Mouse (Mus musculus): Measurements from ENCODE around the gene Faf1. TPM values are rescaled to one million over a fixed set of nuclear protein-coding genes. Genes with fewer than 3 reads are reported as not detected.

The Faf1 gene
- polyA plus RNA-seq, 1 experiment from 2014 or later, result 19.3 TPM

DNA sequence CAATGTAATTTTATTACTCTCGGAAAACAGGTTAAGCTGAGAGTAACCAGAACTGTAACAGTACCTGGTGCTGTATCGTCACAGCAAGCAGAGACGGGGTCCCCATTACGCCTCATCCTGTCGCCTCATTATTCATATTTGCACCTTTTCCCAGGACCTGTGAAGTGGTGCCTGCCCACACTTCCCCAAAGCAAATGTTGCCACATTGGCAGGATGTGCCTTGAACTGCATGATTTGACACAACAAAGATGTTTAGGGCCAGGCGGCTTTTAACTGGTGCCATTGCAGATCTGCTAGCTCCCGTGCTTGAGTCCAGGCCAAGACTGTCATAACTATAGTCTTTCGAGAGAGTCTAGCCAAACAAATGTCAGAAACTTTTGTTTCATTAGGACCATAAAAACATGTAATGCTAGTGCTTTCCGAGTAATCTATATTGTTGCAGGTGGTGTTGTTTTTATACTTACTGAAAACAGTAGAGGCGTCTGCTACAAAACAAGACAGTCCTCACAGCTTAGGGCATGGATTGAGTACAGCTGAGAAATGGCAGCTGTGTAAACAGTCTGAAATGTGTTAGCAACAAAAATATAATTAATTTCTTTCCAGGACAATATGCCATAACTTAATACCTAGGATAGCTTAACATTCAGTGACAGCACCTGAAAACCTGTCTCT is 121.3 kb downstream of the Faf1 start:
- no peaks in the 10 kb centered on the region for H3K9me3 ChIP-seq (replicated peaks)
- WGBS, result 76% methylated on average over 10 of the region's 10 CpGs
- no peak overlapping the region for H3K4me2 ChIP-seq
- no peaks in the 10 kb centered on the region for H3K4me1 ChIP-seq (replicated peaks)
- ATAC-seq (replicated peaks; ENCODE audit: insufficient number of reproducible peaks, insufficient read depth, low FRiP score, low read depth), result no peak
- H3K27me3 ChIP-seq, result no peaks in the 10 kb centered on the region
- no peaks in the 10 kb centered on the region for H3K36me3 ChIP-seq
- H3K9ac ChIP-seq, result no peak overlapping the region
- no peak overlapping the region for H3K27ac ChIP-seq
- H3K4me3 ChIP-seq, result no peak overlapping the region

DNA sequence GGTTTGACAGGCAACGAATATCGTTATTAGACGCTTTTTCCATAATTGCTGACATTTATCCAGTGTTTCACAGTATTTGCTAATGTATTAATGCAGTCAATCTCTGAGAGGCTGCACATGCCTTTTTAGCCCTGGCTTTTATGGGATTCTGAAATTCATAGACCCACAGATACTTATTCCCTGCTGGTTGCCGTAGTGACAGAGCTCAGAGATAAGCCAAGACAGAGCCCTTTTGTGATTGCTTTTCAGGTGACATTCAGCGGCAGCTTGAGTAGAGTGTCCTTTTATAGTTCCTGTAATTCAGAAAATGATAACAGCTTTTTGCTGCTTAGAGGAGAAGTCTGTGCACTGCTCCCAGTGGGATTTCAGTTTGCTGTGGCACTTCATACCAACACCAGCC is 130.0 kb downstream of the Faf1 start:
- no peak for ATAC-seq (replicated peaks; ENCODE audit: insufficient number of reproducible peaks, insufficient read depth, low FRiP score, low read depth)
- H3K9ac ChIP-seq, result no peak overlapping the region
- no peaks in the 10 kb centered on the region for H3K27me3 ChIP-seq
- H3K9me3 ChIP-seq (replicated peaks), result no peaks in the 10 kb centered on the region
- peaks cover 5% of the 10 kb centered on the region for H3K4me1 ChIP-seq (replicated peaks)
- H3K36me3 ChIP-seq, result no peaks in the 10 kb centered on the region
- WGBS, result 61% methylated on average over 5 of the region's 5 CpGs
- H3K27ac ChIP-seq, result no peak overlapping the region
- no peak overlapping the region for H3K4me3 ChIP-seq
- H3K4me2 ChIP-seq, result no peak overlapping the region

DNA sequence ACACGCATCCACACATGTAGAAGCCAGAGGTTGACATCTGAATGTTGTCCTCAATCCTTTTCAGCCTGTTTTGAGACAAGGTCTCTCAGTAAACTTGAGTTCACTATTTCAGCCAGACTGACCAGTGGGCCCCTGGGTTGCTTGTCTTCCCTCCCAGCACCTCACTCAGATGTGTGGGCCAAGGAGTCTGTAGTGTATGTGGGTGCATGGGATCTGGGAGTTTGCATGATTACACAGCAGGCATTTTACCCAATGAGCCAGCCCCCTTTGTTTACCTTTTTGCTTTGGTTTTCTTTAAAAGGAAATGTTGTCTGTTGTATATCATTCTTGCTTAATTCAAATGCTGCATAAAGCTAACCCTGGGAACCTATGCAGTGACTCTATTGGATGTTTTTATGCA is 138.8 kb downstream of the Faf1 start:
- no peak overlapping the region for H3K4me3 ChIP-seq
- H3K27ac ChIP-seq, result no peak overlapping the region
- no peak for ATAC-seq (replicated peaks; ENCODE audit: insufficient number of reproducible peaks, insufficient read depth, low FRiP score, low read depth)
- H3K9ac ChIP-seq, result no peak overlapping the region
- no peaks in the 10 kb centered on the region for H3K27me3 ChIP-seq
- H3K36me3 ChIP-seq, result no peaks in the 10 kb centered on the region
- H3K4me2 ChIP-seq, result no peak overlapping the region
- H3K4me1 ChIP-seq (replicated peaks), result no peaks in the 10 kb centered on the region
- 87% methylated on average over 1 of the region's 1 CpGs for WGBS
- H3K9me3 ChIP-seq (replicated peaks), result no peaks in the 10 kb centered on the region

DNA sequence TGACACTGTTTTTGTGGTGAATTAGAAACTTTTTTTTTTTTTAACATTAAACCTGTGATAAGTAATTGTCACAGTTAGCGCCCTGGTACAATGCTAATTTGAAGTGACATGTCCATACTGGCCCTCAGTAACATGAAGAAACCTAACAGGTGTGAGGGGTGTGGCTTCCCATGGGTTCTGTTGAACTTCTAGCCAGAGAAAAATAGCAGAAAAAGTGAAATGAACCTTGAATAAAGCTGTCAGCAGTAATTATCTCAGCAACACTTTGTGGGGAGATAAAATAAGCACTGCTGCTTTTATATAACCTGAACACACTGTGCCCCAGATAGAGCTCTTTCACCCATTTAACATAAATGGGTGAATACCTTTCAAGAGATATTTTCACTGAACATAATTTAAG is 139.2 kb downstream of the Faf1 start:
- H3K4me2 ChIP-seq, result no peak overlapping the region
- ATAC-seq (replicated peaks; ENCODE audit: insufficient number of reproducible peaks, insufficient read depth, low FRiP score, low read depth), result no peak
- WGBS, result 79% methylated on average over 1 of the region's 1 CpGs

DNA sequence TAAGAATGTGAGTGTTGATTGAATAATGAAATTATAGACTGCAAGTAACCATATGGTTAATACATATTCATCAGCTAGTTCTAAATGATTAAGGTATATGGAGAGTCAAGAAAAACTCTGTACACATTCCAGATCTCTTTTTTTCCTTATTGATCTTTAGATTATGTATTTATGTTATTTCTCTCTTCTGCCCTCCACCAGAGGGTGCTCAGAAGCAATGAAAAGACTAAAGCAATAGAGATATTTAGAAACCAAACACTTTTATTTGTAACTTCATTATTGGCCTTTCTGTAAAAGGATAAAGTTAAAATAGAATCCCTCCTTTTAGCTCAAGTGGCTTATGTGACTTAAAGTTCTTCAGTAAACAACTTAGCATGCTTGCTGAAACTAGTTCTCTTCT is 143.1 kb downstream of the Faf1 start:
- no peak for ATAC-seq (replicated peaks; ENCODE audit: insufficient number of reproducible peaks, insufficient read depth, low FRiP score, low read depth)
- H3K9me3 ChIP-seq (replicated peaks), result no peaks in the 10 kb centered on the region
- no peak overlapping the region for H3K9ac ChIP-seq
- H3K4me2 ChIP-seq, result no peak overlapping the region
- no peaks in the 10 kb centered on the region for H3K27me3 ChIP-seq
- no peaks in the 10 kb centered on the region for H3K4me1 ChIP-seq (replicated peaks)
- no peak overlapping the region for H3K27ac ChIP-seq
- H3K4me3 ChIP-seq, result no peak overlapping the region
- H3K36me3 ChIP-seq, result no peaks in the 10 kb centered on the region

More for the DNA sequence above, 139.2 kb downstream of the Faf1 start:
- Histone ChIP-seq H3K9me3 (replicated peaks) (no peaks in the 10 kb centered on the region), H3K27me3 (no peaks in the 10 kb centered on the region), H3K9ac (no peak overlapping the region), H3K4me3 (no peak overlapping the region), H3K36me3 (no peaks in the 10 kb centered on the region), H3K27ac (no peak overlapping the region), H3K4me1 (replicated peaks) (no peaks in the 10 kb centered on the region)

DNA sequence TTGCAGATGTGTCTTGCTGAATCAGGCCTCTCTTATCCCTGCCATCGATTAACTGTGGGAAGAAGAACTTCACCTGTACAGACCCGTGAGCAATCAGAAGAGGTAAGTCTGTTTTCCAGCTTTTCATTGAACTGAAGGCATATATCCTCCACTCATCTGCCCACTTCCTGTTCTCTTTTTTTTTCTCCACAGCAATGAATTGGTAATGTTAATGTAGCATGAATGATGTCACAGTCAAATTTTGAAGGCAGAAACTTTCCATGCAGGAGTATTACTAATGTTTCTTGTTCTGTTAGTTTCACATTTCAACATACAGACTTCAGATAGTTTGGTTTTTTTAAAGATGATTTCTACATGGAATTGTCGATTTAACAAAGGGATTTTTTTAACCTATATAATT is 153.4 kb downstream of the Faf1 start:
- WGBS, result 82% methylated on average over 3 of the region's 3 CpGs
- Histone ChIP-seq H3K4me3 (no peak overlapping the region), H3K4me1 (replicated peaks) (no peaks in the 10 kb centered on the region), H3K4me2 (no peak overlapping the region), H3K9me3 (replicated peaks) (no peaks in the 10 kb centered on the region), H3K36me3 (peaks cover 14% of the 10 kb centered on the region; the same call in 1 of the 2 replicates), H3K27me3 (no peaks in the 10 kb centered on the region), H3K27ac (no peak overlapping the region), H3K9ac (no peak overlapping the region)
- no peak for ATAC-seq (replicated peaks; ENCODE audit: insufficient number of reproducible peaks, insufficient read depth, low FRiP score, low read depth)

DNA sequence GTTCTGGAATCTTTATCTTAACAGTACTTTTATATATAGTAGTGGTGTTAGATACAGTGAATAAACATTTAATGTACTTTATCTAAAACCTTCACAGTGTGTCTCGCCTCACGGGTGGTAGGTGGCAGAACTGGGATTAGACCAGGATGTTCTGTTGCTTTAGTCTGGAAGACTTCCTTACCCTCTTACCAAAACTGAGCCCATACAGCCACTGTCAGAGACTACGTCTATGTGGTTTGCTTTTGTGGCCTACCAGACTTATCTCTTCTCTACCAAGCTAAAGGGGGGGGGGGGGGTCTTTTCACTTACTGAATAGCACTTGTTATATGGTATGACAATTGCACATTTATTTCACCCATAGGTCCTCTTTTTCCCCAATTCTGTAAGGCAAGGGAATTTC is 181.5 kb downstream of the Faf1 start:
- WGBS, result 57% methylated on average over 3 of the region's 3 CpGs
- H3K4me1 ChIP-seq (replicated peaks), result peaks cover 16% of the 10 kb centered on the region
- no peaks in the 10 kb centered on the region for H3K27me3 ChIP-seq
- no peaks in the 10 kb centered on the region for H3K9me3 ChIP-seq (replicated peaks)
- no peak overlapping the region for H3K9ac ChIP-seq
- no peak overlapping the region for H3K27ac ChIP-seq
- H3K4me3 ChIP-seq, result no peak overlapping the region
- peaks cover 3% of the 10 kb centered on the region; the same call in 1 of the 2 replicates for H3K36me3 ChIP-seq
- no peak for ATAC-seq (replicated peaks; ENCODE audit: insufficient number of reproducible peaks, insufficient read depth, low FRiP score, low read depth)
- no peak overlapping the region for H3K4me2 ChIP-seq

DNA sequence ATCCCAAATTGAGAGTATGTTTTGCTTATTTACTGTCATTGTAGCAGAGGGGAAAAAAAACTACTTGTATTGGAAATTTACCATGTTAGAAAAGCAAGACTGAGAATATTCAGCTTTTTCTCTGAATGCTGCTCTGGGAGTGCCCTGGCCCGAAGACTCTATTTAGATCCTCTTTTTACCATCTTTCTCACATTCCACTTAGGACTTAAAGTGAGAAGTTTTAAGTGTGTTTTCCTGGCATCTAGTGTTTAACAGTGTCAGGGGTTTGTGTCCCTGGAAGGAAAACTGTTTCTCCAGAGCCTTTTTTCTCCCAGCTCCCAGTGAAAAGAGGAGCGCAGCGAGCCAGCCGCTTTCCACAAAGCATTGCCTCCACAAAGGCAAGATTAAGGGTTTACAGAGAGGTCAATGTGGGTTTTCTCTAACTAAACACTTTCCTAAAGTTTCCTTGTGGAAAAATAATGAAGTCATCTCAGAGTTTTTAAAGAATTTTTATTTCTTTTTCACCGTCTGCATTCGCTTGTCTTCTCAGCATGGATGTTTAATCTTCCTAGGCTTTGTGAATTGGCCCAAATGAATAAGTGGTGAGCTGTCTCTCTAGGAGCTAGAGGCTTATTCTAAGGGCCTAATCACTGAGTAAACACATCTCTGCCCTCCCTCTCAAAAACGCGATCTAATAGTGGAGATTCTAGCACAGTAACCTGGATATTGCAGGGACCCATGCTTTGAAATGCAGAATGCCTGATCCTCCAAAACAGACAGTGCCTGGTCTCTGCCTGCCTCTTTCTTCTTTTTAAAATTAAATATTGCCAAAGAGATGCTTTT is 182.4 kb downstream of the Faf1 start:
- Histone ChIP-seq H3K4me2 (no peak overlapping the region), H3K36me3 (peaks cover 3% of the 10 kb centered on the region; the same call in 1 of the 2 replicates)
- WGBS, result 58% methylated on average over 8 of the region's 8 CpGs

DNA sequence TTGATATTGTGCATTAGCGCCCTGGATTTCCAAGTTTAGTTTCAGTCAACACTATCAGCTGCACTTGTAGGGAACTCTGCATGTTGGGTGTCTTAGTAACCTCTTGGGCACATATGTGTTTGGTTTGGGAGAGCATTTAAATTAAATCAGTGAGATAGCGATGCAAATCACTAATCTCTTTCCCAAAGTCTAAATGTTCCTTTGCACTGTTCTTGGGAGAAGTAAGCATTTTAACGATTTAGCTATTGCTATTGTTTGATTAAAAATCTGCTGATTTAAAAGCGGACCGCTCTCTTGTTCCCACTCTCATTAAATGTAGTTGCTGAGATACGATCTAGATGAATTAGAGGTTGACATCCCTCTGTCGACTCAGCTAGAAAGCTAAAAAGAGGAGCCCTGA is 183.0 kb downstream of the Faf1 start:
- Histone ChIP-seq H3K4me2 (no peak overlapping the region), H3K9me3 (replicated peaks) (no peaks in the 10 kb centered on the region), H3K27ac (peak overlapping the region; percentile 45), H3K4me3 (no peak overlapping the region), H3K9ac (no peak overlapping the region), H3K27me3 (no peaks in the 10 kb centered on the region), H3K4me1 (replicated peaks) (peaks cover 16% of the 10 kb centered on the region), H3K36me3 (peaks cover 3% of the 10 kb centered on the region; the same call in 1 of the 2 replicates)
- 71% methylated on average over 7 of the region's 7 CpGs for WGBS
- no peak for ATAC-seq (replicated peaks; ENCODE audit: insufficient number of reproducible peaks, insufficient read depth, low FRiP score, low read depth)

More for the DNA sequence above, 182.4 kb downstream of the Faf1 start:
- Histone ChIP-seq H3K9ac (no peak overlapping the region), H3K9me3 (replicated peaks) (no peaks in the 10 kb centered on the region), H3K4me3 (no peak overlapping the region), H3K27me3 (no peaks in the 10 kb centered on the region), H3K27ac (peak overlapping the region; percentile 18), H3K4me1 (replicated peaks) (peaks cover 16% of the 10 kb centered on the region)
- ATAC-seq (replicated peaks; ENCODE audit: insufficient number of reproducible peaks, insufficient read depth, low FRiP score, low read depth), result no peak

DNA sequence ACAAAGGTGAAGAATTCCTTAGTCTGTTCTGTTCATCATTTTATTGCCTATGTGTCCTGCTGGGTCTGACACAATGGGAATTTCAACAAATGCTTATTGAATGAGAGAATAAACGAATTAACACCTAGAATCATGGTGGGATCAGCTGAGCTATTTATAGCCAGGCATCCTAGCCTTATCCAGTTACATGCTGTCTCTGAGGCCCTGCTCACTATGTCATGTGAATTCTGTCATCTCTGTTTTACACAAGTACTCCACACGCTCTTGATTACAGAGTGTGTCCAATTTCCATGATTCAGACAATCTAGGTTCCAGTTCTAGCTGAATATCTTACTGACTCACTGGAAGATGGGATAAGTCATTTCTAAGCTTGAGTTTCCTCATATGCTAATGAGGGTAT is 183.9 kb downstream of the Faf1 start:
- no peak overlapping the region for H3K4me2 ChIP-seq
- H3K9me3 ChIP-seq (replicated peaks), result no peaks in the 10 kb centered on the region
- H3K9ac ChIP-seq, result no peak overlapping the region
- ATAC-seq (replicated peaks; ENCODE audit: insufficient number of reproducible peaks, insufficient read depth, low FRiP score, low read depth), result 0 out of 2 replicates have a peak, but pooled peaks have one; percentile 47
- H3K27me3 ChIP-seq, result no peaks in the 10 kb centered on the region
- 37% methylated on average over 2 of the region's 2 CpGs for WGBS
- H3K36me3 ChIP-seq, result peaks cover 3% of the 10 kb centered on the region; the same call in 1 of the 2 replicates
- peak overlapping the region; percentile 45 for H3K27ac ChIP-seq
- H3K4me3 ChIP-seq, result no peak overlapping the region
- peaks cover 16% of the 10 kb centered on the region for H3K4me1 ChIP-seq (replicated peaks)

DNA sequence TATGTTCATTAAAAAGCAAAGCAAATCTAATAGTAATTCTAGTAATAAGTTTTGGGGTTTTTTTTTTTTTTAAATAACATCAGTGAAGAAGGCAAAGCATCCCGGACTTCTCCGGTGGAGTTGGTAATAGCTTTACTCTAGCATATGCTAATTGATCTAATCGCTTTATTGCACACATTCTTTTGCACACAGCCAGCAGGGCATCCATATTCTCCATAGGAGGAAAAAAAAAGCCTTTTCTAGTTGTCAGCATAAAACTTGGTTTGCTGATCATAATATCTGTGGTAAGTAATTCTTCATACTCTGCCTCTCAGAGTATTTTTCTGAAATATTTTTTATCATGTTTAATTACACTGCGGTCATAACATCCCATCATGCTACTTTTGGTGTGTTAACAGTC is 185.9 kb downstream of the Faf1 start:
- Histone ChIP-seq H3K4me3 (no peak overlapping the region), H3K4me1 (replicated peaks) (peaks cover 16% of the 10 kb centered on the region), H3K36me3 (peaks cover 3% of the 10 kb centered on the region; the same call in 1 of the 2 replicates), H3K4me2 (no peak overlapping the region), H3K27ac (no peak overlapping the region), H3K9ac (no peak overlapping the region), H3K9me3 (replicated peaks) (no peaks in the 10 kb centered on the region), H3K27me3 (no peaks in the 10 kb centered on the region)
- no peak for ATAC-seq (replicated peaks; ENCODE audit: insufficient number of reproducible peaks, insufficient read depth, low FRiP score, low read depth)
- WGBS, result 96% methylated on average over 4 of the region's 4 CpGs
